Mouse (Mus musculus) kidney, adult 2 months (tissue): ENCODE data around the gene Anp32e. TPM values are rescaled to one million over a fixed set of nuclear protein-coding genes. Genes with fewer than 3 reads are reported as not detected.

Experiments
- DNase-seq: peaks from one replicate; pipeline ENCODE4 v3.0.0; 2021
- H3K27ac ChIP-seq: fragments of 200-500 bp; 2 replicates; pipeline ENCODE4 v1.5.1; 2012; ENCODE audit warnings: low read depth, low read length, control low read depth, inconsistent platforms; ENCODE audit not compliant: insufficient read depth
- H3K27me3 ChIP-seq: fragments of 200-500 bp; replicated peaks from 2 replicates; pipeline ENCODE4 v1.6.1; 2012; ENCODE audit warnings: mild to moderate bottlenecking, moderate library complexity, low read length, inconsistent platforms; ENCODE audit not compliant: control insufficient read depth, insufficient read depth
- H3K36me3 ChIP-seq: fragments of 200-500 bp; 2 replicates; pipeline ENCODE4 v1.6.1; 2012; ENCODE audit warnings: mild to moderate bottlenecking, moderate library complexity, low read length, inconsistent platforms; ENCODE audit not compliant: control insufficient read depth, insufficient read depth
- H3K4me1 ChIP-seq: fragments of 200-500 bp; 2 replicates; pipeline ENCODE4 v1.6.1; 2011; ENCODE audit warnings: low read length; ENCODE audit not compliant: control insufficient read depth, insufficient read depth
- H3K4me3 ChIP-seq: fragments of 200-500 bp; 2 replicates; pipeline ENCODE4 v1.5.1; 2011; ENCODE audit warnings: mild to moderate bottlenecking, low read depth, low read length, control low read depth; ENCODE audit not compliant: insufficient read depth
- CTCF ChIP-seq: fragments of 200-500 bp; conservative IDR thresholded peaks from 2 replicates; pipeline ENCODE4 v1.5.1; 2011; ENCODE audit warnings: low read depth, mild to moderate bottlenecking, control low read depth, low read length, moderate library complexity, mixed read lengths; ENCODE audit not compliant: insufficient read depth, insufficient read length
- POLR2A ChIP-seq: fragments of 200-500 bp; IDR thresholded peaks from one replicate; pipeline ENCODE4 v1.6.1; 2011; ENCODE audit warnings: low read depth, low read length, control low read depth
- WGBS: fragments of 180-500 bp; shearing (Covaris S2); methylation state at CpG from one replicate; pipeline ENCODE4 v1.1.7; 2018; 5-methylcytosine and 5-hydroxymethylcytosine counted together
- polyA plus RNA-seq: library from polyadenylated mRNA; depleted of rRNA; stranded (reverse); fragments of >200 nt; gene quantifications from 2 replicates; pipeline ENCODE4 v1.2.3, GENCODE M21; 2012

Gene Anp32e
- polyA plus RNA-seq, 1 experiment, result 18.5 TPM

DNA sequence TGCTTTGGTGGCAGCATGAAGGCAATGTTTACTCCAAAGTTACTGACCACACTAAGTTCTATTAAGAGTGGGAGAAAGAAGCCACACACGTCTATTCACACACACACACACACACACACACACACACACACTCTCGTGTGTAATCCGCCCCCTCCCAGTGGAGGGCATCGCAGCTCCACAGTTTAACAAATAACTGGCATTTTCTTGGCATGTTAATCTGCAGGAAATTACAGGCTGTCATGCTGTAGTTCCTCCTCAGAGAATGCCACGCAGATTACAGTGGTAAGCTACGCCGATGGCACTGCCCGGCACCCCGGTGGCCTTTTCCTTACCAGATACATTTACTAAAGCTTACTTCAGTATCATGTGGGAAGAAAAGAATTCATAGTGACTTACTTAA is 49.2 kb downstream of the Anp32e start:
- no peak overlapping the region for H3K4me3 ChIP-seq
- H3K4me1 ChIP-seq, result no peaks in the 10 kb centered on the region
- TF ChIP-seq POLR2A (no peak), CTCF (peak; percentile 17; the same call in 1 of the 2 replicates)
- H3K36me3 ChIP-seq, result no peaks in the 10 kb centered on the region
- DNase-seq, result peak; percentile 46
- H3K27me3 ChIP-seq, result no peaks in the 10 kb centered on the region
- 62% methylated on average over 9 of the region's 9 CpGs for WGBS
- no peak overlapping the region; the same call in 1 of the 2 replicates for H3K27ac ChIP-seq

DNA sequence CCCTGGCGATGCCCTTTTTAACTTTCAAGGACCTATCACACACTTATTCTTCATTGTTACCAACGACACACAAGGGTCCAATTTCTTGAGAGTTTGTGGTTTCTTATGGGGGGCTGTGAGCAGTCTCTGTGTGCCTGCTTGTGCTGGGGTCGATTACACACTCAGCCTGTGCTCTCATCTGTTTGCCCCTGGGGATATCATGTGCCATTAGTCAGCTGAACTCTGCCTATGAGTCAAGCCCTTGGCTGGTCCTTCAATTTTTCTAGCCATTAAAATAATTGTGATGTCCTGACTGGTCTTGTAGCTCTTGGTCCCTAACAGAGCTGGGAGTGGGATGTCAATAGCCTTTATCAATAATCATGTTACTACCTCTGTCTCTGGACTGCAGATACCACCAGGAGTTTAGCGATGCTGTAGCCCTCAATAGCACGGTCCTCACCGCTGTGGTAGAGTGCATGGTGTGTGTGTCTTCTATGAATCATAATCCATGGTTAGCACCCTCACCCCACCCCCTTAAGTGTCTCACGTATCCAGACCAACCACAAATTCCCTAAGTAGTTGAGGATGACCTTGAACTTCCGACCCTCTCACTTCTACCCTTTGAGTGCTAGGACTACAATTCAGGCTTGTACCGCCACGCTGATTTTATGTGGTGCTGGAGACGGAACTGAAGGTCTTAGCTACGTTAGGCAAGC is 51.4 kb downstream of the Anp32e start:
- Histone ChIP-seq H3K36me3 (no peaks in the 10 kb centered on the region), H3K27me3 (no peaks in the 10 kb centered on the region), H3K27ac (no peak overlapping the region), H3K4me3 (no peak overlapping the region), H3K4me1 (peaks cover 3% of the 10 kb centered on the region; the same call in 1 of the 2 replicates)
- DNase-seq, result no peak
- WGBS, result 87% methylated on average over 12 of the region's 12 CpGs
- no peak for TF ChIP-seq CTCF
- no peak for TF ChIP-seq POLR2A

DNA sequence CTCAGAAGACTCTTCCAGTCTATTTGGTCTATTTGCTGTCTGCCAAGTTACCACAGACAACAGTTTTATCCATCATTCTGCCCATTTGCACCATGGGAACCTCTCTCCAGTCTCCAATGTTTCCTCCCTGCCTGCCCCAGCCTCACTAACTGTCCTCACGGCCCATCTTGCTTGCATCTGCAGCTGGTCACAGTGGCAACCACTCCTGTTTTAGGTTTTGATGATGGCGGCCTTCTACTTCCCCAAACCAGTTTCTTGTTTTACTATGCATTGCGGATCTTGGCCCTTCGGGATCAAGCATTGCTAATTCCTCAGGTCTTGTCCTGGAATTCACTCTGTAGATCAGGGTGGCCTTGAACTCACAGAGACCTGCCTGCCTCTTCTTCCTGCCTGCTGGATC is 53.1 kb downstream of the Anp32e start:
- Histone ChIP-seq H3K4me1 (peaks cover 3% of the 10 kb centered on the region; the same call in 1 of the 2 replicates), H3K27ac (no peak overlapping the region), H3K36me3 (no peaks in the 10 kb centered on the region), H3K27me3 (no peaks in the 10 kb centered on the region), H3K4me3 (no peak overlapping the region)
- no peak for DNase-seq
- no peak for TF ChIP-seq CTCF
- no peak for TF ChIP-seq POLR2A
- WGBS, result 95% methylated on average over 4 of the region's 4 CpGs

DNA sequence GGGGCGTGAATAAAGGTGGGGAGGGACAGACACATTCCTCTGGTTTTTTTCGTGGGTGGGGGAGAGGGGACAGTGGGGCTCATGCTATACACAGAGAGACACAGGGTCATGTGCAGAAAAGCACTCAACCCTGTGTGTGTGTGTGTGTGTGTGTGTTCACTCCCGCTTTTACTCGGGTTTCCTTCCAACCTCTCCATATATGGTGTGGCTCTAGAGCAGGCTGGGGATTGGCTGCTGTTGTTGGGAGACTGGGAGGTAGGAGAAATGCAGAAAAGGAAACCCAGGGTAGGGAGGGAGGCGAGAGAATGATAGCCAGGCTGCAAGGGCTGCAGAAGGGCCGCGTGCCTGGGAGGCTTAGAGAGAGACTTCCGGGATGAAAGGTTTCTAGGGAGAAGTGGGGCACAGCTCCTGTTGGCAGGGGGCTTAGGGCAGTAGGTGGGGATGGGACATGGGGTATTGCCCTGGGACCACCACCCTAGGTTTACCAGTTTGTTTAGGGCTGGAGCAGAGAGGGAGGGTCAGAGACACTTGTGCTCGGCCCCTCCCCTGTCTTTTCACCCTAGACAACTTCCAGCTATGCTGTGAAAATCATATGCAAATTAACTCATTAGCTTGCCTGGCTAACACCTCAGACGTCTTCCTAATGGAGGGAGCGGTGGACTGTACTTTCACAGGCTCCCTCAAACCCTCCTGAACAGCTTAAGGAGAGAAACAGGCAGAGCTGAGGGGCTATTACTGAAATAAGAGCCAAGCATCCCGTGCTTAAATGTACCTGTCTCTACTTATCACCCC is 56.4 kb downstream of the Anp32e start:
- DNase-seq, result peak; percentile 72
- Histone ChIP-seq H3K4me3 (no peak overlapping the region), H3K27me3 (no peaks in the 10 kb centered on the region), H3K36me3 (no peaks in the 10 kb centered on the region; the same call in 1 of the 2 replicates), H3K4me1 (peaks cover 3% of the 10 kb centered on the region; the same call in 1 of the 2 replicates), H3K27ac (peak overlapping the region; percentile 14; the same call in 1 of the 2 replicates)
- 8% methylated on average over 12 of the region's 12 CpGs for WGBS
- TF ChIP-seq CTCF, result no peak
- TF ChIP-seq POLR2A, result no peak

DNA sequence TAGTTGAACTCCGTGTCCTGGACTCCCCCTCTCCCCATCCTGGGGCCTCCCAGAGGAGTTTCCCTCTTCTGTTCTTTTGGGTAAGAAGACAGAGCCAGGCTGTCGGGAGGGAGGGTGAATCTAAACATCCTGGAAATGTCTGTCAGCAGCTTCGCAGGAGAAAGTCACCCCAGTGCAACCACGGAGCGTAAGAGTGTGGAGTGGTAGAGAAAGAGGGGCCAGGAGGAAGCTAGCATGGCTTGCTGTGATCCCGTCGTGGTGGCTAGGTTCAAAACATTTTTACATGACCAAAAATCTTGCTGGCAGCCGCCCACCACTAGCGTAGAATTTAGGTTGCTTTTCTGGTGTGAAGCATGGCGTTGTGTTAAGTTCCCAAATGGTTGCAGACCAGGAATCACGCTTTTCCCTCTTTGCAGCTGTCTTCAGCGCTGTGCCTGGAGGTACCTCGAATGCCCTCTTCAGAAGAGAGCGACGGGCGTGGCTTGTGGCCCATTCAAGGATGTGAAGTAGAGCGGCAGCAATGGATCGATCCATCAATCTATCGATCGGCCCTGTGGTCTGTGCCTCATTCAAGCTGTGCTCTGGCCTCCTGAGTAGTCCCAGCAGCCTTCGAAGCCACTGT is 57.1 kb downstream of the Anp32e start:
- H3K4me3 ChIP-seq, result no peak overlapping the region
- H3K27ac ChIP-seq, result peak overlapping the region; percentile 14; the same call in 1 of the 2 replicates
- no peaks in the 10 kb centered on the region; the same call in 1 of the 2 replicates for H3K36me3 ChIP-seq
- no peak for DNase-seq
- no peaks in the 10 kb centered on the region for H3K27me3 ChIP-seq
- TF ChIP-seq CTCF (no peak), POLR2A (no peak)
- WGBS, result 24% methylated on average over 21 of the region's 21 CpGs
- peaks cover 3% of the 10 kb centered on the region; the same call in 1 of the 2 replicates for H3K4me1 ChIP-seq

DNA sequence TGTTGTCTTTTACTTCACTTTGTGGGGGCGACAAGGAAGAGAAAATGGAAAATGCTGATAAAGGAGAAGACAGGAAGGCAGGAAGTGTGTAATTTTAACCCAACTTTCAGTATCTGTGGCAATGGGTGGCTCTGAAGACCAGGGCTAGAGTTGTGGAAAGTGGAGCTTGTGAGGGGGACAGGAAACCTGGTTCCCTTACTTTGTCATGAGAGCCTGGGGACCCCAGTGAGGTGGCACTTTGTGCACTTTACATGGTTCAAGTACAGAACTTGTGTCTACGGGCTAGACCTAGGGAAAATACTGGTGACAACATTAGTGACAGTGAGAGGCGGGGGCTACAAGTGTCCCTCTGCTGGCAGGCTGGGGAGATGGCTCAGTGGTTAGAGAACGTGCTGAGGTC is 57.9 kb downstream of the Anp32e start:
- DNase-seq, result no peak
- 84% methylated on average over 4 of the region's 4 CpGs for WGBS
- no peak overlapping the region; the same call in 1 of the 2 replicates for H3K27ac ChIP-seq
- peaks cover 3% of the 10 kb centered on the region; the same call in 1 of the 2 replicates for H3K4me1 ChIP-seq
- H3K4me3 ChIP-seq, result no peak overlapping the region
- TF ChIP-seq POLR2A (no peak), CTCF (no peak)
- no peaks in the 10 kb centered on the region; the same call in 1 of the 2 replicates for H3K36me3 ChIP-seq
- no peaks in the 10 kb centered on the region for H3K27me3 ChIP-seq
